Comparison of ENCODE assay signal across 16 mouse cellular contexts in the genomic region with DNA sequence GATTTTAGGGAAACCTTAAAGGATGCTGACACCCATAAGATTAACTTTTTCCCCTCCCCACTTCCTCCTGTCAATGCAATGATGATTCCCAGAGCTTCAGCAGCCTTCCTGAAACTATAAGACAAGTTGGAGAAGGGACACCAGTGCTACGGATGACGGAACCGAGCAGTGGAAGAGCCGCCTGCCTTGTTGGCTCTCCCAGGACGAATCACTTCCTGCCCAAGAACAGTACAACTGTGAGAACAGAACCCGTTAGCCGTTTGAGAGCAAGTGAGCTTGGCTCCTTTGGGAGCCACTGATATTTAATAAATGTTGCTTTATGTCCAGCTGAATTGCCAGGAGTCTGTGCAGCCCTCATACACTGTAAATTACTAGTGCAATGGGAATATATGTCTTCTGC.
"Had no signal": no experiment of that assay in that cellular context is flagged by ENCODE, and none has a peak within 500 bp of the region (broad histone marks: within the 10 kb centered on the region; RNA-seq: fewer than 3 reads in every experiment).

No protein-coding gene starts in this region.

- H3K4me3 ChIP-seq: kidney, embryonic 15.5 days; left cerebral cortex, adult 2 months; limb, embryonic 12.5 days; liver, embryonic 13.5 days; lung, embryonic 15.5 days; midbrain, embryonic 13.5 days; neural tube, embryonic 15.5 days had no signal

- H3K9ac ChIP-seq: kidney, embryonic 15.5 days; limb, embryonic 12.5 days; liver, embryonic 13.5 days; liver, postnatal 0 days; lung, embryonic 15.5 days; midbrain, embryonic 13.5 days; neural tube, embryonic 15.5 days had no signal

- H3K36me3 ChIP-seq: kidney, embryonic 15.5 days; limb, embryonic 12.5 days; liver, embryonic 13.5 days; lung, embryonic 15.5 days; midbrain, embryonic 13.5 days; neural tube, embryonic 15.5 days had no signal

- H3K27ac ChIP-seq: kidney, embryonic 15.5 days; left cerebral cortex, adult 2 months; limb, embryonic 12.5 days; liver, embryonic 13.5 days; lung, embryonic 15.5 days; macrophage; midbrain, embryonic 13.5 days; neural tube, embryonic 15.5 days had no signal

- H3K4me1 ChIP-seq: midbrain, embryonic 13.5 days; neural tube, embryonic 15.5 days had no signal

- DNase-seq: kidney, postnatal 14 days; liver; liver, embryonic 13.5 days; liver, postnatal 0 days; lung, postnatal 14 days; right cerebral cortex, adult 18-20 months; right cerebral cortex, postnatal 25 days; thymus, adult 18-20 months; thymus, postnatal 14 days had no signal

- ATAC-seq: liver, postnatal 0 days; midbrain, embryonic 13.5 days had no signal

- H3K4me2 ChIP-seq: kidney, embryonic 15.5 days; limb, embryonic 12.5 days; liver, embryonic 13.5 days; lung, embryonic 15.5 days; midbrain, embryonic 13.5 days; neural tube, embryonic 15.5 days had no signal

- H3K9me3 ChIP-seq: kidney, embryonic 15.5 days; limb, embryonic 12.5 days; liver, embryonic 13.5 days; lung, embryonic 15.5 days; midbrain, embryonic 13.5 days; neural tube, embryonic 15.5 days had no signal

- H3K27me3 ChIP-seq: kidney, embryonic 15.5 days; limb, embryonic 12.5 days; lung, embryonic 15.5 days; midbrain, embryonic 13.5 days; neural tube, embryonic 15.5 days had no signal
